Mouse (Mus musculus) cerebellum, adult 2 months (tissue): ENCODE results near the gene Ypel1.

ENCODE experiments used
- CTCF ChIP-seq: fragments of 200-500 bp; IDR thresholded peaks from 2 replicates; pipeline ENCODE4 v1.5.1; 2011; ENCODE audit warnings: low read depth, mild to moderate bottlenecking, control low read depth, low read length, moderate library complexity, borderline replicate concordance; ENCODE audit not compliant: insufficient read depth
- POLR2A ChIP-seq: fragments of 200-500 bp; IDR thresholded peaks from 2 replicates; pipeline ENCODE4 v1.6.1; 2011; ENCODE audit warnings: low read length, control low read depth, borderline replicate concordance; ENCODE audit not compliant: insufficient read depth

GRCm38 (mm10) chr16:17088346-17088745, 18.9 kb downstream of the Ypel1 start:
- TF ChIP-seq POLR2A, result no peak
- TF ChIP-seq CTCF, result no peak
